Mouse (Mus musculus): Measurements from ENCODE around the gene Bbs9.

DNA sequence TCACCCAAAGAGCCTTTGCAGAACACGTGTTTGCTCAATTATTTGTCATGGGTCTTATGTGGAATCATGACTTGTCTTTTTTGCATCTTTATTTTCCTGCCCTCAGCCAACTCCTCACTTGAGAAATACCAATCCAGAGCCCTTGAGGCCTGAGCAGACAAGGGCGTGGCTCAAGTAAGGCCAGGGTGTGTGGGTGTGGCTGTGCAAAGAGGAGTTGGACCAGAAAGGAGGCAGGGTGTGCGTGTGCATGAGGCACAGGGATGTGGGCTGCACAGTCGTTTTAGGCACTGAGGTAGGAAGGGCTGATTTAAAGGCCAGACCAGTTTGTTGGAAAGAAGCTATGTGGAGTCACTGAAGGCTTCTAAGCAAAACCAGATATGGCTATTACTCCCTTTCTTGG, 373.7 kb downstream of the Bbs9 start:
- TF ChIP-seq POLR2A (IDR thresholded peaks at IDR 0.05; ENCODE audit: low read depth, low read length) (no peak), CTCF (conservative IDR thresholded peaks at IDR 0.05; ENCODE audit: insufficient read depth, insufficient read length, low read depth, low read length) (no peak)
